Mouse (Mus musculus): ENCODE measurements around the gene Slc29a1. TPM values are rescaled to one million over a fixed set of nuclear protein-coding genes. Genes with fewer than 3 reads are reported as not detected.
"Not testable (repeated sequence)": the region's sequence is repeated elsewhere in the genome, so short reads cannot be mapped to it uniquely, and the experiment has no call there.

Gene Slc29a1
- polyA plus RNA-seq, 1 experiment, result 43.6 TPM

GRCm38 (mm10) chr17:45628160-45628559 is 28.8 kb upstream of the Slc29a1 start:
- no peak for TF ChIP-seq CTCF (IDR thresholded peaks at IDR 0.05; ENCODE audit: borderline replicate concordance, extremely low read depth, insufficient read depth, insufficient read length)
- no peak for TF ChIP-seq POLR2A (IDR thresholded peaks at IDR 0.05; ENCODE audit: borderline replicate concordance, extremely low read depth, insufficient read depth, insufficient read length, poor library complexity, severe bottlenecking)
- no peak for DNase-seq (ENCODE audit: low read depth)

GRCm38 (mm10) chr17:45626577-45627134 is 27.2 kb upstream of the Slc29a1 start:
- TF ChIP-seq CTCF (IDR thresholded peaks at IDR 0.05; ENCODE audit: borderline replicate concordance, extremely low read depth, insufficient read depth, insufficient read length) (peak; percentile 88), POLR2A (IDR thresholded peaks at IDR 0.05; ENCODE audit: borderline replicate concordance, extremely low read depth, insufficient read depth, insufficient read length, poor library complexity, severe bottlenecking) (no peak)
- peak; percentile 89 for DNase-seq (ENCODE audit: low read depth)

GRCm38 (mm10) chr17:45623425-45623824 is 24.0 kb upstream of the Slc29a1 start:
- not testable (repeated sequence) for DNase-seq (ENCODE audit: low read depth)

GRCm38 (mm10) chr17:45619386-45620256 is 20.2 kb upstream of the Slc29a1 start:
- TF ChIP-seq POLR2A (IDR thresholded peaks at IDR 0.05; ENCODE audit: borderline replicate concordance, extremely low read depth, insufficient read depth, insufficient read length, poor library complexity, severe bottlenecking) (no peak), CTCF (IDR thresholded peaks at IDR 0.05; ENCODE audit: borderline replicate concordance, extremely low read depth, insufficient read depth, insufficient read length) (no peak)
- no peak for DNase-seq (ENCODE audit: low read depth)

- TF ChIP-seq CTCF (IDR thresholded peaks at IDR 0.05; ENCODE audit: borderline replicate concordance, extremely low read depth, insufficient read depth, insufficient read length) (no peak), POLR2A (IDR thresholded peaks at IDR 0.05; ENCODE audit: borderline replicate concordance, extremely low read depth, insufficient read depth, insufficient read length, poor library complexity, severe bottlenecking) (no peak)
- DNase-seq (ENCODE audit: low read depth), result peak; percentile 19
These were observed 19.6 kb upstream of the Slc29a1 start for GRCm38 (mm10) chr17:45618941-45619385.

GRCm38 (mm10) chr17:45617655-45618054 is 18.2 kb upstream of the Slc29a1 start:
- DNase-seq (ENCODE audit: low read depth), result no peak
- no peak for TF ChIP-seq POLR2A (IDR thresholded peaks at IDR 0.05; ENCODE audit: borderline replicate concordance, extremely low read depth, insufficient read depth, insufficient read length, poor library complexity, severe bottlenecking)
- TF ChIP-seq CTCF (IDR thresholded peaks at IDR 0.05; ENCODE audit: borderline replicate concordance, extremely low read depth, insufficient read depth, insufficient read length), result no peak

- no peak for DNase-seq (ENCODE audit: low read depth)
These were observed 17.3 kb upstream of the Slc29a1 start for GRCm38 (mm10) chr17:45616679-45617078.

GRCm38 (mm10) chr17:45616046-45616650 is 16.7 kb upstream of the Slc29a1 start:
- TF ChIP-seq POLR2A (IDR thresholded peaks at IDR 0.05; ENCODE audit: borderline replicate concordance, extremely low read depth, insufficient read depth, insufficient read length, poor library complexity, severe bottlenecking) (no peak), CTCF (IDR thresholded peaks at IDR 0.05; ENCODE audit: borderline replicate concordance, extremely low read depth, insufficient read depth, insufficient read length) (no peak)

More at GRCm38 (mm10) chr17:45616679-45617078, 17.3 kb upstream of the Slc29a1 start:
- no peak for TF ChIP-seq CTCF (IDR thresholded peaks at IDR 0.05; ENCODE audit: borderline replicate concordance, extremely low read depth, insufficient read depth, insufficient read length)

GRCm38 (mm10) chr17:45612921-45613320 is 13.5 kb upstream of the Slc29a1 start:
- DNase-seq (ENCODE audit: low read depth), result no peak
- TF ChIP-seq CTCF (IDR thresholded peaks at IDR 0.05; ENCODE audit: borderline replicate concordance, extremely low read depth, insufficient read depth, insufficient read length) (no peak), POLR2A (IDR thresholded peaks at IDR 0.05; ENCODE audit: borderline replicate concordance, extremely low read depth, insufficient read depth, insufficient read length, poor library complexity, severe bottlenecking) (no peak)

More at GRCm38 (mm10) chr17:45616046-45616650, 16.7 kb upstream of the Slc29a1 start:
- DNase-seq (ENCODE audit: low read depth), result no peak

GRCm38 (mm10) chr17:45612008-45612407 is 12.6 kb upstream of the Slc29a1 start:
- DNase-seq (ENCODE audit: low read depth), result no peak
- TF ChIP-seq POLR2A (IDR thresholded peaks at IDR 0.05; ENCODE audit: borderline replicate concordance, extremely low read depth, insufficient read depth, insufficient read length, poor library complexity, severe bottlenecking) (no peak), CTCF (IDR thresholded peaks at IDR 0.05; ENCODE audit: borderline replicate concordance, extremely low read depth, insufficient read depth, insufficient read length) (no peak)

GRCm38 (mm10) chr17:45610144-45610866 is 10.9 kb upstream of the Slc29a1 start:
- no peak for TF ChIP-seq POLR2A (IDR thresholded peaks at IDR 0.05; ENCODE audit: borderline replicate concordance, extremely low read depth, insufficient read depth, insufficient read length, poor library complexity, severe bottlenecking)
- no peak for TF ChIP-seq CTCF (IDR thresholded peaks at IDR 0.05; ENCODE audit: borderline replicate concordance, extremely low read depth, insufficient read depth, insufficient read length)
- DNase-seq (ENCODE audit: low read depth), result no peak
